Mouse (Mus musculus): ENCODE data around the gene Msi2.

Gene Msi2

DNA sequence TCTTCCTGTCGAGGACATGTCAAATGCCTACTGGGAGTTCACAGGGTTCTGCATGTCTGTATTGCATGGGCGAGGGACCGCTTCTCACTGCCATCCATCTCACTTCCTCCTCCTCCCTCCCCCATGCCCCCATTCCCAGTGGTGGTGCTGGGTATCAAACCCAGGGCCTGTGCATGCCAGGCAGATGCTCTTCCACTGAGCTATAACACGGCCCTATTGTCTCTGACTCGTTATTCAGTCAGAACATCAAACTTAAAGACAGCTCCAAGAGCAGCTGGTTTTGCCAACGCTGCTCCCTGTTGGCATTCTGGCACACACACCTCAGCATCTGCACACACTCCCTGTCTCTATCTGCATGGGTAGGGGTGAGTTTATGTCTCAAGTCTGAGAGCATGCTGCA, 317.0 kb downstream of the Msi2 start:
- DNase-seq (ENCODE audit: low spot score in 2 of 2) = no peak

DNA sequence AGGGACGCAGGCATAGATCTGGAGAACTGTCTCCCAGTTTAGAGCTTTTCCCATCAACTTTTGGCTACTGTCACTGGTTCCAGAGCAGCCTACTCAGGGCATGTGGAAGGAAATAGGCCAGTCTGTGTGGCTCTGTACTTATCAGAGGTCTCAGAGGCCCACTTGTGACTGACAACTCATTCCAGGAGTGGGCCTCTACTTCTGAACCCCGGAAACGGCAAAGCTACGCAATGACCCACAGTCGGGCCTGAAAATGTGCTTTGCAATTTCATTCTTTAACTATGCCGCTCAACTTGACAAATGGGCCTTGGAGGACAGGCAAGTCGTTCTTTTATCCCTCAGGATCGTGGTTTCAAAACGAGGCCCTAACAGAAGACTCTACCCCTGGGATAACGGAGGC, 317.4 kb downstream of the Msi2 start:
- DNase-seq (ENCODE audit: low spot score in 2 of 2) = no peak

DNA sequence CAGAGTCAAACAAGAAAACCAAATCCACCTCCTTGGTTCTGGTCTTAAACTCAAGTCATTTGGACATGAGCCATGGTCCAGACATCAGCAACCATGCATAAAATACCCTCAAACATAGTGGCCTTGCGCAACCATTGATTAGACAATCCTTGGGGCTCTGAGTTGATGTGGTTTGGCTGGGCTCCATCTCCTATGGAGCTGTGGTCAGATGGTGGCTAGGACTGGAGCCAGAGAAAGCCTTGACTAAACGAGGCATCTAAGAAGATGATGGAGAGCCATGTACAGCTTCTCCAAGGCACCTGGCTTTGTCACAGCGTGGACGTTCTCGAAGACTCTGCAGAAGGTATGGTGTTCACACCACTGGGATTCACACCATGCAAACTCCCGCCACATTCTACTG, 318.1 kb downstream of the Msi2 start:
- DNase-seq (ENCODE audit: low spot score in 2 of 2) = peak in 1 of 2 experiments; percentile 62

DNA sequence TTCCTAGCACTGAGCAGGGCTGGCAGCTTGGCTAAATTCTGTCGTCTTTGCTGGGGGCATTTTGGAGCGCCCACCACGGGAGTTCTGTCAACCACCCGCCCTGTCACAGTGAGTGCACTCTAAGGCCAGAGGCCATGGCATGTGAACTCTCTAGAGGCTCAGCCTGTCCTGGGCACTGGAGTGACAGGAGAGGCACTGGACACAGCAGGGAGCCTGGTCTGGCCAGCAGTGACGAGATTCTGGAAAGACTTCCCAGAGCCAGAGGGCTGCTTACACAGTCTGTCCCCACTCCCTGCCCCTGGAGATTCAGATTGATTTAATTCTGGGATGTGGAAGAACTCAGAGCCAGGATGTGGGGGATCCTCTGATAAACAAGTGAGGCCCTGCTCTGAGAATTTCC, 318.9 kb downstream of the Msi2 start:
- DNase-seq (ENCODE audit: low spot score in 2 of 2) = peak in 1 of 2 experiments; percentile 38

DNA sequence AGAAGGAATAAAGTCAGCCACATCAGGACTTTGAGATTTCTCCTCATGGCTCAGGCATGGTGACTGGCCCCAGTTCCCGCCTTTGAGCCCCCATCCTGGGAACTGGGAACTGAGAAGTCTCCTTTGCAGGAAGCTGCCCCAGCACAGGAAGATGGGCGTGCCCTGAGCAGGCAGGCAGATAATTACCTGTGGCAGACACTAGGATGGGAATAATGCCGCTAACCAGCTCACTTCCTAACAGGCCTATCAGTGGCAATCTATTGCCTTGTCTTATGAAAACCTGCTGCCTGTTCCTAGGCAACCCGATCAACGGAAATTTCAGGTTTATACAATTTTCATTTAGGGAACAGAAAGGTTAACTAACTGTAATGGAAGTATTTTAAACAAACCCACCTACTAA, 319.3 kb downstream of the Msi2 start:
- DNase-seq (ENCODE audit: low spot score in 2 of 2) = no peak

DNA sequence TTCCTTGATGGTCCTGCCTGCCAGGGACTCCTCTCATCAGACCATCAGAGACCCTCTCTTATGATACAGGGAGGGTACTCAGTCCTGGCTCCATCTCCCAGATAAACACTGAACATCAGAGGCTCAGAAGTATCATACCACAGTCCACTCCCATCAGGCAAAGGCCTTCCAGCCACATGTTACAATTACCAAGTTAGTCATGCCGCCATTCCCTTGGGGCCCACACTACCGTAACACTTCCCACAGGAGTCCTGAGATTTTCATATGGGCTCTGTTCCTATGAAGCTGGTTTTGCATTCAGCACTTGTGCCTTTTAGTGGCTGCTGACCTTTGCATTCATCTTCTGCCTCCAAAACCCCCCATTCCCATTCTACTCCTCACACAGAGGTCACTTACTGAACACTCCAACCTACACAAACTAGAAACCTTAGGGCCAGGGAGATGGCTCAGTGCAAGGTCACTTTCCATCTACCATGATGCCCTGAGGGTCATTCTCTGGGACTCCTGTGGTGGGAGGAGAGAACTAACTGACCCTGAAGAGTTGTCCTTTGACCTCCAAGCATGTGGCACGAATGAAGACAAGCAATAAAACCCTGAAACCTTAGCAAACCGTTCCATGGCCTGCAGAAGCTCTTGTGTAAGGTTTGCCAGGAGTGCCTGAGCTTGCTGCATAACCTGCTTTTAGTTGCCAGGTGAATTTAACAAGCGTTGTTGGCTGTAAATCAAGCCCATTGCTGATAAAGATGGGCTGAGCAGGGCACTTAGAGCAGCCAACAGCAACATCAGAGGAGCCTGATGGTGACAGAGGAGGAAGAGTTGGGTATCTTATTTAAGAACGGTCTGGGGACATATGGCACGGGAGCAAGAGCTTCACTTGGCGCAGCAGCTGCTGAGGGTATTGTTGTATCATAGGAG, 323.0 kb downstream of the Msi2 start:
- no peak for DNase-seq (ENCODE audit: low spot score in 2 of 2)

DNA sequence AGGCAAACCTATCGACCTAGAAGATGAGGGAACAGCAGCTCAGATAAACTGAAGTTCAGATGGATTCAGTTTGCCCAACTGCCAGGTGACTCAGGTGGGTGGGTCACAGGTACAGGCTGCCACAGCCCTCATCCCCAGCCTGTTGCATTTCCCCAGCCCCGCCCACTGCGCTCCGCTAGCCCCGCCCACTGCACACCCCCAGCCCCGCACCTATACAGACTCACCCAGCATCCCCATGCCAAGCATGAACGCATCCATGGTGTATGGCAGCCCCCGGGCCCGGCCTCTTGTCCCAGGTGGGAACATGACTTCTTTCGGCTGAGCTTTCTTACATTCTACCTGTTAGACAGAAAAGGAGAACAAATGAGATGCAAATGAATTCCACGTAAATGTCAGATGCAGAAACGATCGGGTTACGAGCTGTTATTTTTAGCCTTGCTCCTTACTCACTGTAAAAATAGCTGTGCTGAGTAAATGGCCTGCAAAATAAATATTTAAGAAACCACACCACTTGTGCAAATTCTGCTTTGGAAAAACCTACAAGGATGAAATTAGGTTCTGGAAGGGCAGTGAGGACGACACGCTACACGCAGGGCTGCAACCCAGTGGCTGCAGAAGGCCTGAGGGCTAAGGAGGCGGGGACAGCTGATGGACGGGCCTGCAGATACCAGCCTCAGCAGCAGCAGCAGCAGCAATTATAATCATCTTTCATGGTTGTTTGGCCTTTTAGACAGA, 323.8 kb downstream of the Msi2 start:
- no peak for DNase-seq (ENCODE audit: low spot score in 2 of 2)

DNA sequence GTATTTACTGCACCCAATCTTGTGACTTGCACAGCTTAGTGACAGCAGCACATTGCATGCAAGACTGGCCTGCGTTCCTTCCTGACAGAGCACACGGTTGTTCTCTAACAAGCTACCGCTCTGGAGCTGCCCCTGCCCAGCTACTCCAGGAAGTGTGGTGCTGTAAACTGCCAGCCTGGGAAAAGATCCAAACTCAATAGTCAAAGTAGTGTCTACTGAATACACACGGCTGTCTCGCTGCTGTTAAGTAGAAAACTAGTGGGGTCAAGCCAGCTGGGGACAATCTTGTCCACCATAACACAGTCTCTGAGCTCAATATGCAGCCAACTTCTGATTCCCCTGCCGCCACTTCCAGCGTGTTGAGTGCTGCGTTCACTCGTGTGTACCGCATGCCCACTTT, 325.6 kb downstream of the Msi2 start:
- DNase-seq (ENCODE audit: low spot score in 2 of 2) = no peak

DNA sequence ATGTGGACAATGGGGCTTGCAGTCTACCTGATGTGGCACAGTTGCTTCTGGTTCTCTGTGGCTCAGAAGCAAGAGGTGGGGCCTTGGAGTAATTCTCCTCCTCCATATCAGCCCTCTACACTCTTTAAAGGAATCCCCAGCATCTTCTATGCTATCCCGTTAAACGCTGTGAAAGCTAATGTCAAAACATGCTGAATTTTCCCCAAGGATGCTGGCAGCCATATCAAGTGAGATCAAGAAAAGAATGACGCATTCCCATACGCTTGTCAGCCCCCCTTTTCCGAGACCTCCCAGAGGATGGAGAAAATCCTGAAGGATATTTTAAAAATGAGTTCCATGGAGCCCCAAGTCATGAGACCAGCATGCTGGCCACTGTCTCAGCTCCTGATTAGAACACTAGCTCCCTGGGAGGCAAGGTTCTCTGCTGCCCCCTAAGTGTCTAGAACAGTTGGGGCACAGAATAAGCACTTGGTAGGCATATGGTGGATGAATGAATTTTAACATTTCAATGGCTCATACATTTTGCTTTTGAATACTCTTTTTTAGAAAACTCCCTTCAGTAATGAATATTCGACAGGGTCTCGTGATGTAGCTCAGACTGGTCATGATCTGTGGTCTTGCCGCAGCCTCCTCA, 327.0 kb downstream of the Msi2 start:
- DNase-seq (ENCODE audit: low spot score in 2 of 2) = no peak

DNA sequence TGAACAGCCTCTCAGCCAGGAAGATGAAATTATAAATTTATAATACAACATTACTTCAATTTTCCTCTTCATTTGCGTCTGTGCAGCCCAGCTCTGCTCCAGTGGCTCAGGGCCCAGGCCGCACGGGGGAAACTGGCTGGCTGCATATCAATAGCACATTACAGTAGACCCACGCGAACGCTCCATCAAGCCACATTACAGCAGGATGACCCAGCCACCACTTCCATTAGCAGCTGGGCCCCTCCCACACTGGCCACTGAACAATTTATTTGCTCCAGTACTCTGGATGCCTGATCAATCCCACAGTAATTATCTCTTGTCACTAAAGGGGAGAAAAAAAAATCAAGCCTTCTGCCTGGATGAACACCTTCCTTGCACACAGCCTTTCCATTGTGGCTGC, 328.8 kb downstream of the Msi2 start:
- DNase-seq (ENCODE audit: low spot score in 2 of 2) = no peak

DNA sequence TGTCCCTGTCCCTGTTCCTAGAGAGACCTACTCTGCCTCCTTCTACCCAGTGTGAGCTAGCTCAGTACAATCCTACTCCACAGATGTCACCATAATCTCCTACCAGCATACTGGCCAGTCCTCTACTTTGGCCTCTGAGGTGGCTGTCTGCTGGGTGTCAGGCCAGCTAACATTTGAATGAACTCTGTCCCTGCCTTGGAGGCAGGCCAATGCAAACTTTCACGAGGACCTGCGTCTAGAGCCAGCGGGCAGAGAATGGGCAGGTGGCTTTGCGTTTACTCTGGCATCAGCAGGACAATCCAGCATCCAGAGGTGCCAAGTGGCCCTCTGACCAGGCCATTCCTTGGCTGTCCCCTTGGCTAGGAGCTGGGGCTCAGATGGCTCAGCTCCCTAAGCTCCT, 331.4 kb downstream of the Msi2 start:
- no peak for DNase-seq (ENCODE audit: low spot score in 2 of 2)

DNA sequence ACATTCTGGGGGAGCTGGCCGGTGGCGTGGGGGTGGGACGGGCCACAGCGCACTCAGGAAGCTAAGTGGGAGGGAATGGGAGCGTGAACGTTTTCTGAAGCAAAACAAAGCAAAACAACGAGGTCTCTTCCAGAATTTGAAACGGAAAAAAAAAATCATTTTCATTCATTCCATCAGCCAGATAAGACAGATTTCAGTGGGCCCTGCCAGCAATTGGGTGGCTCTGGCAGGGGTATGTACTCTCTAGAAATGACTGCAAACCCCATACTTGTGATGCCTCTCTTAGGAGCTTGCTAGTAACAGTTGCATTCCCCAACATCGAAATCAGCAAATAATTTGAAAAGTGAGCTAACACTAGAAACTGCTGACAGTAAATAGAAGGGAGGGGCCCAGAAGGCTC, 335.9 kb downstream of the Msi2 start:
- DNase-seq (ENCODE audit: low spot score in 2 of 2) = no peak

DNA sequence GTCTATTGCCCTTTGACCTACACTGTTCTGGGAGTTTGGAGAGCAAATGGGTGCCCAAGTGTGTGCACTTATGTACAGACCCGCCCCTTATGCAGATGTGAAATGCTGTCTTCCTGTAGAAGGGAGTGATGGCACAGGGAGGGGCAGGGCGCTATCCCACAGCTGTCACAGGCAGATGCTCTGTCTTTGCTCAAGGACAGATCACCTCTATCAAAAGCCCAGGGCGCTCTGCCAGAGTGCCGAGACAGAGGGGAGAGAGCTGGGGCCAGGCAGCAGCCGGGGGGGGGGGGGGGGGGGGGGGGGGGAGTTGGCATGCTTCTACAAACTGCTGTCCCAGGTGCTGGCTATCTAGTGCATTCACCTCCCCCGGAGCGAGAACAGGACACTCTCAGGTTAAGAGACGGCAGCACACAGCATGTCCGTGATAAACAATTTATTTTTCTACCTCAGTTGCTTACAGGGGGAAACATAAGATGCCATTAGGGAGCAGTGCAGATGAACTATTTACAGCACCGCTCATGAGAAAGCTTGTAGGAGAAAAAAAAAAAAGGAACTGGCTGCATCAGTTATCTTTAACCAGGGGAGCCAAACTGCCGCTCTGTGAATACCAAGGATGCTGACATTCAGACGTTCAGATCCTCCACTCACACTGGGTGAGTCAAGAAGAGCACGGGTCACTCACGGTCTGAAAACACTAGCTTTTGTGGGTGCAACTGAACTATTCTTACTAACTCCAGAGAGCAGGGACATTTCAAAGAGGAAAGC, 337.0 kb downstream of the Msi2 start:
- DNase-seq (ENCODE audit: low spot score in 2 of 2) = no peak

DNA sequence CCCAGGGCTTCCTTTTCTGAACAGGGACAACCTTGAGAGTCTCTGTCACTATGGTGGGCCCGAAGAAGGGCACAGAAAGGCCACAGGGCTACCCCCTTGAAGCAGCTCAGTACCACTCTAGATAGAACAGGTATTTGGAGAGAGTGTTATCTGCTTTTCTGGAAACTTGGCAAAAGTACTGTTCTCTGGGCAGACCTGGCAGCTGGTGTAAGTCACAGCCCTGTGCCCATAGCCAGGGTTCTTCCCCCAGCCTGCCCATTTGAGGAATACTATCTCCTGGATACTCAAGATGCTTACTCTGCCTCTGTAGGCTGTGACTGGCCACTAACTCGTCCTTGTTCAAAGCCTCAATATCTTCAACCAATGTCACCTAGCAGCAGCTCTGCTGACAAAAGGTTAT, 338.7 kb downstream of the Msi2 start:
- DNase-seq (ENCODE audit: low spot score in 2 of 2) = no peak

DNA sequence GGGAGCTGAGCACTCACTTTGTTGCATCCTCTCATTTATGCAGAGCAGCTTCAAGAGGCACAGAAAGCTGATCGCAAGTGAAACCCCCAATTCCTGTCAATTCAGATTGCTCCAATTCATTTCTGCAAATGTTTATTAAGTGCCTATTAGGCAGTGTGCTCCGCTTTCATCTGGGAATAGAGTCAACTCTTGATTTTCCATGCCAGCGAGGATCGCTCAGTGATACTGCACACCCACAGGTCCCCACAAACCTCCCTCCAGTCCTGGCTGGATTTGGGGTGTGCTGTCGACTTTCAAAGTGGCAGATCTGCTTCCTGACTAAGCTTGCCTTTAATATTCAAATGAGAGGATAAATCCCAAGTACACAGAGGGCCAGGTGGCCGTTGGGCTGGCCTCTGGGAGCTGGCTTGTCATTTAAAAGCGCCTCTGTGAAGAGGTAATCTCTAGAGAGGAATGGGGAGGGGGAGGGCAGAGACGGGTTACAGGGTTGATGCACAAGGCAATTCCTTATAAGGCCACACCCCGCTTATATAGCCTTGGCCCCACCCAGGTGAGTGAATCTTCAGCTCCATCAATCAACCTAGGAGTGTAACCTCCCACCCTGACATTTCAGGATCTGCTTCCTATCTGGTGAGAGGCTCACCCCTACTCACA, 339.5 kb downstream of the Msi2 start:
- no peak for DNase-seq (ENCODE audit: low spot score in 2 of 2)

DNA sequence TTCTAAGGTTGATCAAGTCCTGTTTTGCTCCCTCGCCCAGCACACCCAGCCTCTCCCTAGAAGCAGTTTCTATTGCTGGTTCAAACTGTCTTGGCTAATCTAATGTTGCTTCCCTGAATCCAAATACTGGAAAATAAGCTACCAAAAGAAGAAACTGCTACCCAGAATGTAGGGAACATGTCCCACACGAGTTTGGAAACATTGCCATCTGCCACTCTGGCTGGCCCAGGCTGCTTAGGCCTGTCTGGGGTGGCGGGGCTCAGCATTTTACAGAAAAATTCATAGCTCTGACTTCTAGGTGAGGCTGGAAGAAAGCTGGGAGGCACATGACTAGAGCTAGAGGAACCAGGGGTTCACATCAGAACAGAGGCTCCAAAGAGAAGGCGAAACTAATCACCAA, 345.7 kb downstream of the Msi2 start:
- no peak for DNase-seq (ENCODE audit: low spot score in 2 of 2)

DNA sequence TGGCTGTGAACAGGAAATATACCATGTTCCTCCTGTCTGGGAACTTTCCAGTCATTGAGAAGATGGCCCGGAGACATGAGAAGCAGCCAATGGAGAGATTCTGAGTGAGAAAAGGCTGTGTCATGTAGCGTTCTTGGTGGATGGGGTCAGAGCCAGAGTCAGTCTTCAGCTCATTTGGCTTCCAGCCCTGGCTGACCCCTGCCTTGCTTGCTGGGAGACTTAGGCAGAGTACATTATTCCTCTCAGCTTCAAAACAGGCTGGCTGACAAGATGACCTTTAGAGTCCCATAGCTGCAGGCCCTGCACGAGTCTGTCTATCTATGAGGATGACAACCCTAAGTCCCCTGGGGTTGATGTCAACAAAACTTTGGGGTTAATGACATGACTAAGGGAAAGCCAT, 348.4 kb downstream of the Msi2 start:
- DNase-seq (ENCODE audit: low spot score in 2 of 2) = no peak

DNA sequence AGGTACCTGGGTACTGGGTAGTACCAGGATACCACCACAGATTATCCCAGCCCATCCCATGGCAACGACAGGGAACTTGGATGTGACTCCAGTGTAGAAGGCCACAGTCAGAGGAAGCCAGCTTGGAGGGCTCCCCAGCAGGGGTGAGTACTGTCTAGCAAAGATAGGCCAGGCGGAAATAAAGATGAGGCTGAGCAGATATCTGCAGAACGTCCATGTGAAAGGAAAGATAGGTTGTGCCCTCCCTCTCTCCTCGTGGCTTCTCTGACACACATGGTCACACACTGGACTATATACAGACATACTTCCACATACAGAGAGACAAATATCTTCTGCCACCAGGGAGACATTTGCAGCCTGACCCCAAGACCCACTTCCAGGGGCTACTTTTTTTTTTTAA, 350.8 kb downstream of the Msi2 start:
- no peak for DNase-seq (ENCODE audit: low spot score in 2 of 2)

DNA sequence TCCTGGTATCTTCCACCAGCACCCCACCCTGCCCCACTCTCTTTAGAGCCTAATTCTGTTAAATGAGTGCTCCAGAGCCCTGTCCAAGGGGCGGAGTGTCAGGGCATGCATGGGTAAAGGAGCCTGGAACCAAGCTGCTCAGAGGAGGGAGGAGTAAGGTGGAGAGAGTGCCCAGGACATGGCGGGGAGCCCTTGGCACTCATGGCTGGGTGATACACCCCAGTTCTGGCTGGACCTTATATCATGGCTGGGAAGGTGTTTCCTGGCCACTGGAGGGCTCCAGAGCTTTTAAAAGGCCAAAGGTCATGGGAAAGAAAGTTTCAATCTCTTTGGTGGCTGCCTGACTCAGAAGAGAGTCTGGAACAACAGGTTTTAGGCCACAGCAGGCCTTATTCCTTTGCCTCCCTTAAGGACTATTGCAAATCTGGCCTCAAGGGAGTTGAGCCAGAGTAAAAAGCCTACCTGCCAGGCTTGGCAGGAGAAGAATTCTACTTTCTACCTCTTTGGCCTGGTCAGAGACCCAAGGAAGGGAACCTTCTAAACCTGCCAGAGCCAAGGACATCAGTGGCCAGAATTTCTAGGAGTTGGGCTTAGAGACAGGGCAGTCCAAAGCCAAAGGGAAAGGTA, 352.3 kb downstream of the Msi2 start:
- DNase-seq (ENCODE audit: low spot score in 2 of 2) = no peak

DNA sequence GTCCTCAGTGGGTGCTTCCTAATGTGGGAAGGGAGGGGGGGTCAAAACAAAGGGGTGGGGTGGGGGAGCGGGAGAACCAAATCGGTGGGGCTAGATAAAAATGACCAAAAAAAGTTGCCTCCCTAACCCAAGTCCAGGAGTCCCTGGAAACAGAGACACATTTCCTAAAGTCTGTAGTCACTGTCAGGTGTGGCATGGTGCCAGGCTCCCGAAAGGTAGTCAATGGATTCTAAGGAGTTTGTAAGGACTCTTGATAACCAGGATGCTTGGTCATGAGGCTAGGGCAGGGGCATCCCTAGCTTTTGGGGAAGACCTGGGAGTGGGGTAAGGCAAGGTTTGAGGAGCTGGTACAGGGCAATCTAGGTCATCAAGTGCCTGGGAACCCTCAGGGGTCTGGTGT, 354.1 kb downstream of the Msi2 start:
- no peak for DNase-seq (ENCODE audit: low spot score in 2 of 2)

DNA sequence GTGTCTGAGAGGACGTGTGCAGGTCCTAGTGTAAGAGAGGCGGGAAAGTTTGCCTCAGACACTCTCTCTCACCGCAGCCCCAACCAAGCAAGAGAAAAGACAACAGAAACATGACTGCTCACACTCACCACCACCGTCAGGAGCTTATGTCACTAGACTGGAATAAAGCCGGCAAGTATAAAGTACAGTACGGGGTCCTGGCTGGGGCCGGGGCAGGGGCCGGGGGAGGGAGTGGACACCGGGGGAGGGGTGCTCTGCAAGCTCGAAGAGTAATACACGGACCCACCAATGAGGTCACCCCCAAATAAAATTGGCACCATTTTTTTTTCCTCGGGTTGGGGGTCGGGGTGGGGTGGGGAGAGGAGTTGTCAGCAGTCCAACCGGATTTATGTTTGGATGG, 354.8 kb downstream of the Msi2 start:
- DNase-seq (ENCODE audit: low spot score in 2 of 2) = no peak
